Mouse (Mus musculus) heart, postnatal 10 days (tissue): ENCODE results near the gene Oprd1. TPM values are rescaled to one million over a fixed set of nuclear protein-coding genes. Genes with fewer than 3 reads are reported as not detected.
A peak's percentile ranks its signal among the peaks of the same experiment; 100 is the strongest.

Experiments
- DNase-seq, 2 experiments: peaks; one replicate each; pipeline ENCODE4 v3.0.0; 2021
- intact Hi-C: fragments of 180-260 bp; cut with DNase I; formaldehyde crosslinking; loops from one replicate; pipeline ENCODE4 v1.15.1; 2025
- total RNA-seq, 2 experiments: library from RNA; stranded (reverse); gene quantifications; 2 replicates each; pipeline ENCODE4 v1.2.3; 2021

Gene Oprd1
- total RNA-seq, 2 experiments from 2014 or later = 0.24 to 0.30 TPM

DNA sequence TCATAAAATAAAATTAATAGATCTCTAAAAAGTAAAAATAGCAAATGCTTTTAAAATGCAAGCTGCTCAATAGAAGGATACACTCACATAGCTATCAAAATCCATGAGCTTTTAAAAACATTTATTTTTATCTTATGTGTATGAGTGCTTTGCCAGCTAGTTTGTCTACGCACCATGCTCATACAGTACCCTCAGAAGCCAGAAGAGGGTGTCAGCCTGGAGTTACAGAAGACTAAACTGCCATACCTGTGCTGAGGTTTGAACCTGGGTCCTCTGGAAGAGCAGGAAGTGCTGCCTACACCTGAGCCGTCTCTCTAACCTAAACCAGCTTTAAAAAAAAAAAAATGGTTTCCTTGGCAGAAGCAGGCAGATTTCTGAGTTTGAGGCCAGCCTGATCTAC lies 5.6 kb downstream of the Oprd1 start:
- intact Hi-C loops = no loop called here
- DNase-seq = no peak

DNA sequence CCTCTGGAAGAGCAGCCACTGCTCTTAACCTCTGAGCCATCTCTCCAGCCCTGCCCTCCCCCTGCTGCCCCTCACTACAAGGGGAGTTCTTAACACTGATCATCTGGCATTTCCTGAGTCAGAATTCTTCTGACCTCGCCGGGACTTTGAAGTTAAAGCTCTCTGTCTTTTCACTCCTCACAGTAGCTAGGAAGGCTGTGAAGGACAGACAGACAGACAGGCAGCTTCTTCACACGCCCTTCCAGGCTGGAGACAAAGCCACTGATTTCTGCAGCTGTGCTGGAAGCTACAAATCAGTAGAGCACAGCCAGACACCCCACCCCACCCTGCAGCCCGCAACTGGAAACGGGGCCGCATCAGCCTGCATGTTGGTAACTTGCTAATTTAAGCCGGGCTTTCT lies 7.3 kb downstream of the Oprd1 start:
- intact Hi-C loops = no loop called here
- DNase-seq = no peak

- DNase-seq = no peak
- intact Hi-C loops = no loop called here
Measured at GRCm38 (mm10) chr4:132133920-132134319, 10.4 kb downstream of the Oprd1 start.

- intact Hi-C loops = no loop called here
- DNase-seq = no peak
Measured at GRCm38 (mm10) chr4:132133381-132133780, 10.9 kb downstream of the Oprd1 start.

GRCm38 (mm10) chr4:132132297-132132696 lies 12.0 kb downstream of the Oprd1 start:
- no peak for DNase-seq
- intact Hi-C loops = no loop called here

DNA sequence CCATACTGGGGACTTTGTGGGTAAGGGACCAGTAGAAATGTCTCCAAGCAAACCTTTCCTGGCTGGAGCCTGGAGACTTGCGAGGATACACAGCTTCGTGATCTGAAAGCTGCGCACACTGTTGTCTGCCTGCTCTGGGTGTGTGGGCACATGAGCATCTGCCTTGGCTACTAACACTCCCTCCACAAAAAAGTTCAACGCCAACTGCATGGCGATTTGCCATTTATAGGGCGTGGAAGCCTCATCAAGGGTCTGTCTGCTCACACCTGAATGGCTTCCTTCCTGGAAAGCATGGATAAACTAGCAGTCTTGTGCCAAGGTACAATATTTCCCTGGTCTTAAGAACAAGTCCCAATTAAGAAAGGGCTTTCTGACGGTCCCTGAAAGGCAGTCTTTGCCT lies 12.5 kb downstream of the Oprd1 start:
- no peak for DNase-seq
- intact Hi-C loops = no loop called here

DNA sequence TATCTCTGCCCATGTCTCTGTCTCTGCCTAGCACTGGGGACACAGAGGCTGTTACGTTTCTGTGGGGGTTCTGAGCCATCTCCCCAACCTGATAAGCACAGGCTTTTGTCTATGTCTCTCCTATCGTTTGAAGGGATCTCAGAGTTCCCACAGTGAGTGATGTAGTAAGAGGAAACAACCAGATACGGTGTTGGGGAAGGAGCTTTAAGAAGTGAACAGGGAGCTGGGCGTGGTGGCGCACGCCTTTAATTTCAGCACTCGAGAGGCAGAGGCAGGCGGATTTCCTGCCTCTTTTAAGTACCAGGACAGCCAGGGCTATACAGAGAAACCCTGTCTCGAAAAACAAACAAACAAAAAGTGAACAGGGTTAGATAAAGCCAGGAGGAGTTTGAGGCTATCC lies 13.2 kb downstream of the Oprd1 start:
- no peak for DNase-seq
- intact Hi-C loops = no loop called here

- intact Hi-C loops = no loop called here
Measured at GRCm38 (mm10) chr4:132130645-132131044, 13.6 kb downstream of the Oprd1 start.

DNA sequence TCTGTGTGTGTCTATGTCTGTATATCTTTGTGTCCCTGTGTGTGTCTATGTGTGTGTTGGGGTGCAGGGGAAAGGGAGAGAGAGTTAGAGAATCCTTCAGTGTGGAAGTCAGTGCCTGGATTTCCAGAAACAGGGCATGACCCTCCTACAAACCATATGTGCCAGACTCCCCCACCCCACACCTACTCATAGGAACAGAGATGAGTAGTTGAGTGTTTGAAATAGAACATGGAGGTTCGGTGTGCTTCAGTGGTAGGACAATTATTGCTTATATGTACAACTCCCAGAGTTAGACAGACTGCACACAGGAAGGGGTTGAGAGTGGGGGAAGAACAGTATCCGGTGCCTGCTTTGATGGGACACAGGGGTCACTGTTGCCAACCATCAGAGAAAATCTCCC lies 14.2 kb downstream of the Oprd1 start:
- intact Hi-C loops = no loop called here
- no peak for DNase-seq

More at GRCm38 (mm10) chr4:132130645-132131044, 13.6 kb downstream of the Oprd1 start:
- no peak for DNase-seq

- DNase-seq = peak; percentile 76 to 82
- intact Hi-C loops = no loop called here
Measured at GRCm38 (mm10) chr4:132128997-132129636, 15.2 kb downstream of the Oprd1 start.

- DNase-seq = no peak
Measured at GRCm38 (mm10) chr4:132127091-132127490, 17.2 kb downstream of the Oprd1 start.

DNA sequence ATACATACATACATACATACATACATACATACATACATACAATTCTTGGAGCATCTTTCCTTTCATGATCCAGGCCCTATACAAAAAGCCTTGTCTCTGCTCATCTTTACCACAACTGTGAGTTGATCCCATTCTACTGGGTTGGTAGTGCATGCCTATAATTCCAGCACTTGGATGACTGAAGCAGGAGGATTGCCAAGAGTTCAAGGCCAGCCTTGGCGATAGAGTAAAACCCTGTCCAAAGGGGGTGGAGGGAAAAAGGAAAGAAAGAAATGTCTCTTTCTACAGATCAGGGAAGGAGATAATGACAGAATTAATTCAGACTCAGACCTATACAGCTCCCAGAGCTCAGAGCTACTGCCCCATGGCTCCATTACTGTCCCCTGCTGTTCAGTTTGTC lies 21.1 kb downstream of the Oprd1 start:
- no peak for DNase-seq
- intact Hi-C loops = no loop called here

More at GRCm38 (mm10) chr4:132127091-132127490, 17.2 kb downstream of the Oprd1 start:
- intact Hi-C loops = no loop called here

- DNase-seq = no peak
- intact Hi-C loops = no loop called here
Measured at GRCm38 (mm10) chr4:132121674-132122073, 22.6 kb downstream of the Oprd1 start.

- intact Hi-C loops = no loop called here
- no peak for DNase-seq
Measured at GRCm38 (mm10) chr4:132119566-132119965, 24.7 kb downstream of the Oprd1 start.

DNA sequence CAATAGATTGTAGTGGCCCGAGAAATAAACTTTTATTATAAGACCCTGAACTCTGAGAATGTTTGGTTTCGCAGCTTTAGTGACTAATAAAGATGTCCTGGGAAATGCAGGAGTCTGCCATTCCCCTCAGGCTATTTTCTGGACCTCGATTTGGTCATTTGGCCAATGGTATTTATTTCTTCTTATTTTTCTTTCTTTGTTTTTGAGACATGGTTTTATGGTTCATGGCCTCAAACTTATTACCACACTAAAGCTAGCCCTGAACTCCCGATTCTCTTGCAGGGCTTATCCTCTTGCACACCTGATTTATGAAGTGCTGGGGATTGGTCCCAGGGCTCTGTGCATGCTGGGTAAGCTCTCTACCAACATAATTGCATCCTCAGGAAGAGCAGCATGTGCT lies 28.0 kb downstream of the Oprd1 start:
- intact Hi-C loops = no loop called here
- DNase-seq = no peak

DNA sequence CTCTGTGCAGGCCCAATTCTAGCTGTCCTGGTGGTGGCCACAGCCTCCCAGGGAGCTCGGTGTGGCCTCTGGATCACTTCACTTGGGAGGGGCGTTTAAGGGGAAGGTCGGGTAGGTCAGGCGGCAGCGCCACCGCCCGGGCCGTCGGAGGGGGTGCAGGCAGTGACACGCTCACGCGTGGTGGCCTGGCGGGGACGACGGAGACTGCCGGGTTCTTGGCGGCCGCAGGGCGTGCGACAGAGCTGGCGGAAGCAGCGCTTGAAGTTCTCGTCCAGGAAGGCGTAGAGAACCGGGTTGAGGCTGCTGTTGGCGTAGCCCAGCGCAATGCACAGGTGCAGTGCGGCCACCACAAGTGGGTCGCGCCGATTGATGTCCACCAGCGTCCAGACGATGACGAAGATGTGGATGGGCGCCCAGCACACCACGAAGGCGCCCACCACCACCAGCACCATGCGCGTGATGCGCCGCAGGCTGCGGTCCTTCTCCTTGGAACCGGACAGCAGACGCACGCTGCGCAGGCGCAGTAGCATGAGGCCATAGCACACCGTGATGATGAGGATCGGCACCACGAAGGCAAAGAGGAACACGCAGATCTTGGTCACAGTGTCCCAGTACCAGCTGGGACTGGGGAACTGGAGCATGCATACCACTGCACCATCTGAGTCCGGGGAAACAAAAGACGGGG lies 30.7 kb downstream of the Oprd1 start:
- intact Hi-C loops = no loop called here

GRCm38 (mm10) chr4:132111227-132111626 lies 33.1 kb downstream of the Oprd1 start:
- intact Hi-C loops = no loop called here
- no peak for DNase-seq

More for the DNA sequence above, 30.7 kb downstream of the Oprd1 start:
- DNase-seq = peak in 1 of 2 experiments; percentile 20

DNA sequence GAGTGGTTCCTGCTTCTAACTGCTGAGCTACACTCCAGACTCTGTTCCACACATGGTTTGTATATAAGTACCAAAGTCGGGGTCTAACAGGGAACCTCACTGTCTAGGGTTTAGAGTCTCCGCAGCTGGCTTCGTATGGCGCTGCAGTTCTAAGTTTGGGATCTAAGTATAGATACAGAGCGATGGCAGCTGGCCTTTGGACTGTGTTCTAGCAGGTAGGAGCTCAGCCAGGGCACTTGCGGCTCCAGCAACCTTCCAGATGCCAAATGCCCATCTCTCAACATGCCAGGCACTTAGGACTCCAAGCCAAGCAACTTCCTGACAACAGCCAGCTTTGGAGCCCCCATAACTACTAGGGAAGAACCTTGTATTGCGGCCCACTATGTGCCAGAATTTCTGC lies 36.1 kb downstream of the Oprd1 start:
- intact Hi-C loops = no loop called here
- no peak for DNase-seq

GRCm38 (mm10) chr4:132101152-132101551 lies 43.1 kb downstream of the Oprd1 start:
- intact Hi-C loops = no loop called here
- no peak for DNase-seq

DNA sequence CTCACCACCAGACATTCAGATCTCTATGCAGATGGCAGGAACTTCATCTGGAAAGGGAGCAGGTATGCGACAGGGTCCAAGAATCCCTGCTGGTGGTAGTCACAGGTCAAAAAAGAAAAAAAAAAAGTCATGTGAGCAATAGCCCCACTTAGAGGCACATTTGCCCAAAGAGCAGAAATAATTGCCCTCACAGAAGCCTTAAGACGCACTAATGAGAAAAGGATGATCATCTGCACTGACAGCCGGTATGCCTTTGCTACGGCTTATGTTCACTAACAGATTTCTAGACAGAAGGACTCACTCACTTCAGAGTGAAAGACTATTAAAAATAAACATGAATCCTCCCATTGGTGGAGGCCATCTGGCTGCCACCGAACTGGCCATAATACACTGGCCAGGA lies 44.7 kb downstream of the Oprd1 start:
- intact Hi-C loops = no loop called here
- DNase-seq = no peak

DNA sequence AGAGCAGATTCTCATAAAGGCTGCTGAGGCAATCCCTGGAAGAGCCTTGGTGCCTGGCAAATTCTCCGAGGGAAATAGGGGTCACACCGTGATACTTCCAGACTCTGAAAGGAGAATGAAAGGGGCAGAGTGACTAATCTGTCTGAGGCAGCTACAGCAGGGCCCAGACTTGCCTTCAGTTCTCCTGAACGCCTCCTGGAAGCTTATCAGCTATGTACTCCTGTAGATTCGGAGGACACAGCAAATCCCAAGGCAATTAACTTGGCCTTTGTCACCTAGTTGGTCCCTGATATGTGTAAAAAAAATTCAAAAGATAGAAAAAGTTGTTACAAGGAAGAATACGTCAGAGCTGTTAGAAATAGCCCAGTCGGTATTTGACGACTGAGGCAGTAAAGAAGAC lies 49.2 kb downstream of the Oprd1 start:
- no peak for DNase-seq
- intact Hi-C loops = no loop called here

DNA sequence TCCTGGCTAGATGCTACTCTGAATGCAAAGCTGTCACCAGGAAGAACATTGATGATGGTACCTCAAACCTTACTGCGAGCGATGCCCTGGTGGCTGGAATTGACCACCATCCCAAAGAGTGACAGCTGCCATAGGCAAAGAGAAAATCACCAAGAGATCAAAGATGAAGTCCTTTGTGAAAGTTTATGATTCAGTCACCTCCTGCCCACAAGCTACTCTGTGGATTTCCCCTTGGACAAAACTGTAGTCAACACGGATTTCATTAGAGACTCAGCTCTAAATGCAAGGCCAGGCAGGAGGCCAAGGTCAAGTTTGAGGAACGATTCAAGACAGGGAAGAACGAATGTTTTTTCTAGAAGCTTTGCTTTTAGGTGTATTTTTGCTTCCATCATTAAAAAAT lies 50.4 kb downstream of the Oprd1 start:
- intact Hi-C loops = no loop called here
- no peak for DNase-seq

- intact Hi-C loops = no loop called here
- peak; percentile 17 to 24 for DNase-seq
Measured at GRCm38 (mm10) chr4:132093136-132093535, 51.1 kb downstream of the Oprd1 start.
